Mouse (Mus musculus) forebrain, embryonic 14.5 days (tissue): ENCODE measurements around the gene Washc4. TPM values are rescaled to one million over a fixed set of nuclear protein-coding genes. Genes with fewer than 3 reads are reported as not detected.
A peak's percentile ranks its signal among the peaks of the same experiment; 100 is the strongest.

Experiments
- ATAC-seq: fragments of 200-750 bp; cut with Nextera tagmentation; 2 replicates; pipeline ENCODE4 v1.8.0; 2017; ENCODE audit warnings: mild to moderate bottlenecking, moderate library complexity
- DNase-seq: peaks from one replicate; pipeline ENCODE4 v3.0.0-alpha.2; 2015; ENCODE audit warnings: low spot score
- H3K27ac ChIP-seq: fragments of 300-500 bp; sonication (generic); 2 replicates; pipeline ENCODE4 v1.5.1; 2014; ENCODE audit warnings: low read depth, mild to moderate bottlenecking, control low read depth, low read length, moderate library complexity
- H3K27me3 ChIP-seq: fragments of 300-500 bp; sonication (generic); replicated peaks from 2 replicates; pipeline ENCODE4 v1.6.1; 2014; ENCODE audit warnings: low read length, control low read depth, mixed read lengths; ENCODE audit not compliant: control insufficient read depth, insufficient read depth
- H3K36me3 ChIP-seq: fragments of 300-500 bp; sonication (generic); 2 replicates; pipeline ENCODE4 v1.6.1; 2014; ENCODE audit warnings: low read length, control low read depth; ENCODE audit not compliant: control insufficient read depth, insufficient read depth
- H3K4me1 ChIP-seq: fragments of 300-500 bp; sonication (generic); 2 replicates; pipeline ENCODE4 v1.6.1; 2014; ENCODE audit warnings: antibody characterized with exemption, low read length, control low read depth; ENCODE audit not compliant: control insufficient read depth, insufficient read depth
- H3K4me2 ChIP-seq: fragments of 300-500 bp; sonication (generic); 2 replicates; pipeline ENCODE4 v1.6.1; 2014; ENCODE audit warnings: mild to moderate bottlenecking, control low read depth, low read length
- H3K4me3 ChIP-seq: fragments of 300-500 bp; sonication (generic); 2 replicates; pipeline ENCODE4 v1.5.1; 2014; ENCODE audit warnings: low read depth, low read length, control low read depth
- H3K9ac ChIP-seq: fragments of 300-500 bp; sonication (generic); 2 replicates; pipeline ENCODE4 v1.6.1; 2014; ENCODE audit warnings: mild to moderate bottlenecking, low read length, control low read depth, moderate library complexity
- H3K9me3 ChIP-seq: fragments of 300-500 bp; sonication (generic); replicated peaks from 2 replicates; pipeline ENCODE4 v1.6.1; 2016; ENCODE audit warnings: low read length, control low read depth, mixed read lengths; ENCODE audit not compliant: control insufficient read depth
- WGBS: fragments of 180-500 bp; shearing (Covaris S2); extraction: QIAGEN DNeasy Blood & Tissue Kit; methylation state at CpG from one replicate; pipeline ENCODE4 v1.1.7; 2014; 5-methylcytosine and 5-hydroxymethylcytosine counted together
- polyA plus RNA-seq: library from polyadenylated mRNA; unstranded; fragments of >200 nt; fragmentation: Nextera tagmentation; extraction: Ambion mirVana; gene quantifications from 2 replicates; pipeline ENCODE4 v1.2.1, GENCODE M21; 2014

Washc4 gene
- polyA plus RNA-seq, 1 experiment from 2014 or later: 22.3 TPM

DNA sequence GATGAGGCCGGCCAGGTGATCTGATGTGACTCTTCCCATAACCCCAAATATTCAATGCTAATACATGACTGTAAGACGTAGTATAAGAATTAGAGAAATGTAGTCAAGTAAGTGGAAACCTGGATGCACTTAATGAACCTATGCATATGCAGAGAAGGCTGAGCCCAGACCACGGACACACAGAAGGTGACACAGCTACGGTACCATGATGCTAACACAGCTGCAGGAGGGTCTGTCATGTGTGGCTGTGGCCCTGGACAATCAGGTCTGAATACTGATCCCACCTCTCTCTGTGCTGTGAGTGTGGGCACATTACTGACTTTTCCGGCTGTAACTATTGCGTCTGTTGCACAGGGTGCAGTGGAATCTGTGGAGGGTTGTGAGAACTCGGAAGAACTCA lies 67.0 kb downstream of the Washc4 start:
- Histone ChIP-seq H3K4me1 (no peaks in the 10 kb centered on the region), H3K4me2 (no peak overlapping the region), H3K9me3 (no peaks in the 10 kb centered on the region), H3K9ac (no peak overlapping the region), H3K4me3 (no peak overlapping the region), H3K27ac (no peak overlapping the region), H3K27me3 (no peaks in the 10 kb centered on the region), H3K36me3 (peaks cover 63% of the 10 kb centered on the region)
- no peak for DNase-seq
- 90% methylated on average over 7 of the region's 7 CpGs for WGBS
- no peak for ATAC-seq

DNA sequence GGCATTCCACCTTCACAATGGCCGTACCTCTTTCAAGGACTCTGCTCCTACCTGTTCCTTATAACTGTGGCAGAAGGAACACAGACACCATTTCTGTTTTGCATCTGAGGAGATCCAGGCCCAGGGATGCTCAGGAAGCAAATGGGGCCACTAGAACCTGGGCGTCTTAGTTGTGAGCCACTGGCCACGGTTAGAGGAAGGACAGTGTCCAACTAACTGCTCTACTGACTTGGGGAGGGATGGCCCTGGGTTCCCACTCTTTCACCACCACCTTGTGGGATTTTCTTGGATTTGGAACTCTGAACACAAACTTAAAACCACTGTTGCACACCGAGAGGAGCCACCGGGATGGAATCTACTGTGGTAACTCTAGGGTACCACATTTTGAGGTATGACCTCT lies 68.3 kb downstream of the Washc4 start:
- Histone ChIP-seq H3K9ac (no peak overlapping the region), H3K9me3 (no peaks in the 10 kb centered on the region), H3K27me3 (no peaks in the 10 kb centered on the region), H3K4me3 (no peak overlapping the region), H3K27ac (no peak overlapping the region), H3K4me1 (no peaks in the 10 kb centered on the region), H3K4me2 (no peak overlapping the region), H3K36me3 (peaks cover 59% of the 10 kb centered on the region)
- DNase-seq (no peak), ATAC-seq (no peak)
- 96% methylated on average over 5 of the region's 5 CpGs for WGBS

GRCm38 (mm10) chr10:83612648-83613215 lies 69.2 kb downstream of the Washc4 start:
- Histone ChIP-seq H3K4me2 (no peak overlapping the region), H3K9ac (no peak overlapping the region), H3K4me3 (no peak overlapping the region), H3K4me1 (no peaks in the 10 kb centered on the region), H3K36me3 (peaks cover 52% of the 10 kb centered on the region), H3K27me3 (no peaks in the 10 kb centered on the region), H3K27ac (no peak overlapping the region), H3K9me3 (no peaks in the 10 kb centered on the region)
- 92% methylated on average over 14 of the region's 14 CpGs for WGBS
- no peak for ATAC-seq
- no peak for DNase-seq

DNA sequence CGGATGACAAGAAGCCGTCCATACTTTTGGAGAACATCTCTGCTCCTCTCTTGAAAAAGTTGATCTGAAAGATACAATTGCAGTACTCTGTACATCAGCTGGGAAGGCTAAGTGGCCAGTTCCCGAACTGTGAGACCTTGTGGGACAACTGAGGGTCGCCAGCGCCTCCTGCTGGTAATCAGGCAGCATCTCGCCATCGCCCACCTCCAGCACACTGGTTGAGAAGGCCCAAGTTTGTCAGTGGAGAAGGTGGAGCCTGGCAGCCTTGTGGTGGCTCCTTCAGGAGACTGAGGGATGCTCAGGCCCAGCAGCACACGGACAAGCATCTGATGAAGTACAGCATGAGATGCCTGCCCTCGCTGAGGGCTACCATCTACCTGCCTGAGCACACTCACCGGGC lies 73.8 kb downstream of the Washc4 start:
- Histone ChIP-seq H3K27me3 (no peaks in the 10 kb centered on the region), H3K4me1 (no peaks in the 10 kb centered on the region), H3K9me3 (no peaks in the 10 kb centered on the region), H3K27ac (no peak overlapping the region), H3K36me3 (peaks cover 16% of the 10 kb centered on the region; the same call in 1 of the 2 replicates), H3K9ac (no peak overlapping the region), H3K4me2 (no peak overlapping the region), H3K4me3 (no peak overlapping the region)
- DNase-seq (no peak), ATAC-seq (no peak)
- WGBS: 52% methylated on average over 10 of the region's 10 CpGs

DNA sequence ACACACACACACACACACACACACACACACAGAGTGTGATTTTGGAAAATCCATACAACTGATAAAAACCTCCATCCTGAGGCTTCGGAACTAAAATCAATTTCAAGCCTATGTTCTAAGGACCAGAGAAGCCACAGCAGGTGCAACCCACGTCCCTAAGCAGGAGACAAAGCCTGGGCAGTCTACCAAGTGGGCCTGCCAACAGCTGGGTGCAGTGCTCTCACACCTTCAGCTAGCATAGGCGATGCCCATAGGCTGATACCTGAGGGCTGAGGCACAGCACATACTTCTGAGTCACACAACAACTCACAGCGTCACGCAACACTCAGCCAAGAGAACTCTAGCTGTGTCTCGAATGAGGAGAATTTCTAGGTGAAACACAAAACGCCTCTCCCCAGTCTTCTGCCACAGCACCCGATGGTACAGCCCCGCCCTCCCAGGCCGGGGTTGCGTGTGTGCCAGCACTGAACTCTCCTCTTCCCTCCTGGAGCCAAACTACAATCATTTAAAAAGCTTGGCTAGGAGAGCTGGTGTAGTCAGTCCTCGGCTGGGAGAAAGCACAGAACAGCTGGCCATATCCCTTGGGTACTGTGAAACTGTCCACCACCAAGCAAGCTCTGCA lies 75.4 kb downstream of the Washc4 start:
- H3K36me3 ChIP-seq: peaks cover 11% of the 10 kb centered on the region; the same call in 1 of the 2 replicates
- no peak overlapping the region for H3K4me3 ChIP-seq
- H3K27ac ChIP-seq: no peak overlapping the region
- H3K9ac ChIP-seq: no peak overlapping the region
- H3K9me3 ChIP-seq: no peaks in the 10 kb centered on the region
- H3K4me1 ChIP-seq: no peaks in the 10 kb centered on the region
- 89% methylated on average over 12 of the region's 12 CpGs for WGBS
- no peaks in the 10 kb centered on the region for H3K27me3 ChIP-seq
- DNase-seq (no peak), ATAC-seq (no peak)
- no peak overlapping the region for H3K4me2 ChIP-seq

GRCm38 (mm10) chr10:83620350-83621055 lies 77.0 kb downstream of the Washc4 start:
- Histone ChIP-seq H3K9me3 (no peaks in the 10 kb centered on the region), H3K4me2 (no peak overlapping the region), H3K4me1 (no peaks in the 10 kb centered on the region), H3K4me3 (no peak overlapping the region), H3K27me3 (no peaks in the 10 kb centered on the region), H3K36me3 (peaks cover 10% of the 10 kb centered on the region), H3K27ac (no peak overlapping the region), H3K9ac (no peak overlapping the region)
- 87% methylated on average over 24 of the region's 24 CpGs for WGBS
- peak; percentile 24 for DNase-seq
- no peak for ATAC-seq

GRCm38 (mm10) chr10:83624065-83624464 lies 80.5 kb downstream of the Washc4 start:
- peaks cover 15% of the 10 kb centered on the region; the same call in 1 of the 2 replicates for H3K36me3 ChIP-seq
- WGBS: 78% methylated on average over 8 of the region's 8 CpGs
- DNase-seq (no peak), ATAC-seq (no peak)
- H3K9ac ChIP-seq: no peak overlapping the region
- H3K4me1 ChIP-seq: no peaks in the 10 kb centered on the region
- no peak overlapping the region for H3K27ac ChIP-seq
- H3K27me3 ChIP-seq: no peaks in the 10 kb centered on the region
- H3K9me3 ChIP-seq: no peaks in the 10 kb centered on the region
- H3K4me2 ChIP-seq: no peak overlapping the region
- H3K4me3 ChIP-seq: no peak overlapping the region

- Histone ChIP-seq H3K27me3 (no peaks in the 10 kb centered on the region), H3K36me3 (peaks cover 15% of the 10 kb centered on the region; the same call in 1 of the 2 replicates), H3K4me3 (no peak overlapping the region), H3K9ac (no peak overlapping the region), H3K27ac (no peak overlapping the region), H3K4me2 (no peak overlapping the region), H3K9me3 (no peaks in the 10 kb centered on the region), H3K4me1 (no peaks in the 10 kb centered on the region)
- ATAC-seq (no peak), DNase-seq (no peak)
- WGBS: 94% methylated on average over 12 of the region's 12 CpGs
Observed at GRCm38 (mm10) chr10:83624841-83625240, 81.3 kb downstream of the Washc4 start.
